Mouse (Mus musculus): ENCODE results near the gene Tenm3. TPM values are rescaled to one million over a fixed set of nuclear protein-coding genes. Genes with fewer than 3 reads are reported as not detected.

Gene Tenm3
- polyA plus RNA-seq, 1 experiment from 2014 or later, result 31.6 TPM

DNA sequence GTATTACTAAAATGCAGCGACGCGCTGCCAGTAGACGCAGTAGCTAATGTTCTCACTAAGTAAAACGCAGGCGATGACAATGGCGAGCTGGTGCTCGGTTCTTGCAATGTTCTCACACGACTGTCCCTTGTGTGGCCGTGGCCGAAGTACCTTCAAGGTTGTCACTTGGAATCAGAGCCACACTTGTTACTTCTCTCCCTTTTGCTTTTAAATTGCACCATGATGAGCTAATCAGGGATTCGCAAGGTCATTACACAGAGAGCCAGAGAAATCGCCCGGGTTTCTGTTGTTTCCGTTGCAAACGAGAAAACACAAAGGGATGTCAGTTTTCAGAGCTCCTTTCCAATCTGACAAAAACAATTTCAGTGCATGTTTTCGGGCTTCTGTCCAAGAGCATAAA, 301.6 kb downstream of the Tenm3 start:
- Histone ChIP-seq H3K27me3 (ENCODE audit: insufficient read depth, poor library complexity, severe bottlenecking) (no peaks in the 10 kb centered on the region), H3K4me1 (replicated peaks) (peaks cover 56% of the 10 kb centered on the region), H3K27ac (no peak overlapping the region), H3K4me3 (no peak overlapping the region), H3K36me3 (peaks cover 14% of the 10 kb centered on the region), H3K9me3 (no peaks in the 10 kb centered on the region)
- no peak for DNase-seq (ENCODE audit: low spot score)
- 86% methylated on average over 17 of the region's 17 CpGs for WGBS

DNA sequence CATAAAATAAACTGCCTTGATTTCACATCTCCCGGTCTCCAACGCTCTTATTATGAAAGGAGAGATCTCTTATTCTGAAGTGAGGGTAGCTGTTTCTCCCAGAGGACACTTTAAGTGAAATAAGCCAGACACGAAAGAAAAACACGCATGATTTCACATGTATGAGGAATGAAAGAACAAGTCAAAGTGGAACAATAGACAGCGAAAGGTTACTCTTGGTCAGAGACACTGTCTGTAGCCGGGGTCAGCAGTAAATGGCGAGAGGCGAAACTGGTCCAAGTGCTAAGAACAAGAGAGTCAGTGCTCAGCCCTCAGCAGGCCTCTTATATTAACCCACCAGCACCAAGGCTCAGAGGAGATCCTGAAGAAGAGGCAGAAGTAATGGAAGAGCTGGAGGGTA, 302.9 kb downstream of the Tenm3 start:
- DNase-seq (ENCODE audit: low spot score), result peak; percentile 44

DNA sequence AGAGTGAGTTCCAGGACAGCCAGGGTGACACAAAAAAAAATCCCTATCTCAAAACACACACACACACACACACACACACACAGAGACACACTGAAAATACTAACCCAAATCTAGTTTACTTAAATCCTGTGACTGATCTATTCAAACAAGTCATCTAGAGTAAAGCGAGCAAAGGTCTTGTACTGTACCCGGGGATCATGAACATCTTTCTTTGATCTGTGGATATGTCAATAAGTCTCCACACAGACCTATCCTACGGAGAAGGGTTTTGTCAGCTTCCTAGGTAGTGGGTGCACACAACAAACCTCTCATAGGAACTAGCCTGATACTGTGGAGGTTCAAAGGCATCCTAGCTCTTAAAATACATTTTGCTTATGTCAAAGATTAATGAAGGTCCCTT, 307.9 kb downstream of the Tenm3 start:
- Histone ChIP-seq H3K4me1 (replicated peaks) (peaks cover 27% of the 10 kb centered on the region), H3K27ac (no peak overlapping the region), H3K9me3 (no peaks in the 10 kb centered on the region), H3K4me3 (no peak overlapping the region), H3K27me3 (ENCODE audit: insufficient read depth, poor library complexity, severe bottlenecking) (no peaks in the 10 kb centered on the region), H3K36me3 (peaks cover 15% of the 10 kb centered on the region)
- no peak for DNase-seq (ENCODE audit: low spot score)
- WGBS, result 94% methylated on average over 3 of the region's 3 CpGs

More for the DNA sequence above, 302.9 kb downstream of the Tenm3 start:
- peaks cover 14% of the 10 kb centered on the region for H3K36me3 ChIP-seq
- no peaks in the 10 kb centered on the region for H3K9me3 ChIP-seq
- H3K27me3 ChIP-seq (ENCODE audit: insufficient read depth, poor library complexity, severe bottlenecking), result no peaks in the 10 kb centered on the region
- peaks cover 55% of the 10 kb centered on the region for H3K4me1 ChIP-seq (replicated peaks)
- no peak overlapping the region for H3K4me3 ChIP-seq
- H3K27ac ChIP-seq, result peak overlapping the region; percentile 45
- 34% methylated on average over 8 of the region's 8 CpGs for WGBS

DNA sequence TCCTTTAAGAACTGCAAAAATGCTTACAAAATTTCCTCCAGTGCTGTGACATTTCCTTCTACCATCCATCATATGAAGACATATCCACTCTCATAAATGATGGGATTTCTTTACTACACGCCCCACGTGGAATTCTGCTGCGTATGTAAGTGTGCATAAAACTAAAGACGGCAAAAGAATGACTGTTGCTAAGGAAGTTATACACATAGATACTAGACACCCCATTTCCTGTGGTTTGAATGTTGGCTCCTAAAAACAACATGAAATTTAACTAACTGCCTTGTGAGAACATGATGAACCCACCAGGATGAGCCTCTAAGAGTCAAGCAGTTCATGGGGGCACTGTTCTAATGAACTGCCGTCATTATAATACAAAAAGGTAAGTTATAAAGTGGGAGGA, 312.0 kb downstream of the Tenm3 start:
- Histone ChIP-seq H3K4me3 (no peak overlapping the region), H3K27me3 (ENCODE audit: insufficient read depth, poor library complexity, severe bottlenecking) (no peaks in the 10 kb centered on the region), H3K4me1 (replicated peaks) (no peaks in the 10 kb centered on the region), H3K36me3 (peaks cover 12% of the 10 kb centered on the region), H3K27ac (no peak overlapping the region), H3K9me3 (no peaks in the 10 kb centered on the region)
- WGBS, result 96% methylated on average over 5 of the region's 5 CpGs
- DNase-seq (ENCODE audit: low spot score), result no peak

DNA sequence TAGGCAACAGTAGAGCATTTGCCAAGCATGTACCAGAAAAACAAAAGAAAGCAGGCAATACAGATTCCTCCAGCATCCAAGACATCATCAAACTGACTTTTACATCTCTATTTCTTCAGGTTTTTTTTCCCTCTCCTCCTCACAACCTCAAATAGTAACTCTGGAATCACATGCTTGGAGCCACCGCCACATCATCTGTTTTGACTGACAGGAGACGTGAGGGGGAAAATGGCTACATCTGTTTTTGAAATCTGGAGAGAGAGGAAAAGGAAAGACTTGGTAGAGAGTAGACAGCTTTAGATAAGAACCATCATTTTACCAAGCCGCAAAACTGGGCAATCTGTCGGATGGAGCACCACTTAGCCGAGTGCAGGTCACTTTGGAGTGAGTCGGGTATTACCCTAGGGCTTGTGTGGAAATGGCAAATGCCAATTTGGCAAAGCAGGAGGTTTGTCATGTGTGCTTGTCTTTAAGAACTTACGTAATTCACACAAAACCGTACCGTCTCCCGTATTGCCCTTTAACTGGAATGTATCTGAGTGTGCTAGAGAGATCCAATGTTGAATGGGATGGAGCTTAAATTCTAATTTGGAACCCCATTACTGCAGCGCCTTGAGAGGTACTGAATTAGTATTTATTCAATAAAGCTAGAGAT, 312.7 kb downstream of the Tenm3 start:
- Histone ChIP-seq H3K36me3 (peaks cover 12% of the 10 kb centered on the region), H3K27ac (no peak overlapping the region), H3K27me3 (ENCODE audit: insufficient read depth, poor library complexity, severe bottlenecking) (no peaks in the 10 kb centered on the region), H3K4me3 (no peak overlapping the region), H3K9me3 (no peaks in the 10 kb centered on the region), H3K4me1 (replicated peaks) (no peaks in the 10 kb centered on the region)
- WGBS, result 95% methylated on average over 11 of the region's 11 CpGs
- DNase-seq (ENCODE audit: low spot score), result no peak

DNA sequence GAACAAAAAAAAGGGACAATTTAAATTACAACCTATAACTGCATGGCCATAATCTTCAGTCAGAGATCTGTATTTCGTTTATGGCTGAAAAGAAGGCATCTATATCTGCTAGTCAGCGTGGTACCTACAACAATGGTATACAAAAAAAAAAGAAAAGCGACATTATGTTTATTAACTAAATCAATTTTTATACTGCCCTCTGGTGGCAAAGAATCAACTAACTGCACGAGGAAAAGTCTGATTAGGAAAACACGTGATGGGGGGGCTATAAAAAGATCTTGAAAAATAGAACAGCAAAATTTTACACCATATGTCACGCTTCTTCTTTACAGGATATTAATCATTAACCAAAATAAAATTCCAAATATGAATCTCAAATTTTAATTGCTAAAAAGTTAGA, 316.3 kb downstream of the Tenm3 start:
- no peak overlapping the region for H3K4me3 ChIP-seq
- H3K36me3 ChIP-seq, result no peaks in the 10 kb centered on the region
- 45% methylated on average over 6 of the region's 6 CpGs for WGBS
- no peaks in the 10 kb centered on the region for H3K27me3 ChIP-seq (ENCODE audit: insufficient read depth, poor library complexity, severe bottlenecking)
- no peak for DNase-seq (ENCODE audit: low spot score)
- H3K9me3 ChIP-seq, result no peaks in the 10 kb centered on the region
- no peaks in the 10 kb centered on the region for H3K4me1 ChIP-seq (replicated peaks)
- H3K27ac ChIP-seq, result no peak overlapping the region

DNA sequence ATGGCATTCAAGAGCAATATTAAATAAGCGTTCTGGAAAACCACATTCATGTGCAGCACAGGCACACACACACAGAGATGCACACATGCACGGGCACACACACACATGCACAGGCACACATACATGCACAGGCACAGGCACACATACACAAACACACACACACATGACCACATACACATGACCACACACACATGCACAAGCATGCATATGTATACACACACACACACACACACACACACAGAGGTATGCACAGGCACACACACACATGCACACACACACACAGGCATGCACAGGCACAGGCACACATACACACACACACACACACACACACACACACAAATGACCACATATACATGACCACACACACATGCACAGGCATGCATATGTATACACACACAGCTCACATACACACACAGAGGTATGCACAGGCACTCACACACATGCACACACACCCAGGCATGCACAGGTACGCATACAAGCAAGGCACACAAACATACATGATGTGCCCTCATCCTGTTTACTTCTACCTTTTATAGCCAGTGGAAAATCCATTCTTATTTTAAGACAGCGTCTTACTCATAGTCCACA, 321.1 kb downstream of the Tenm3 start:
- Histone ChIP-seq H3K4me3 (no peak overlapping the region), H3K4me1 (replicated peaks) (no peaks in the 10 kb centered on the region), H3K27me3 (ENCODE audit: insufficient read depth, poor library complexity, severe bottlenecking) (no peaks in the 10 kb centered on the region), H3K27ac (no peak overlapping the region), H3K9me3 (no peaks in the 10 kb centered on the region), H3K36me3 (0 out of 2 replicates have a peak, but pooled peaks cover 5% of the 10 kb centered on the region)
- WGBS, result 97% methylated on average over 4 of the region's 4 CpGs
- no peak for DNase-seq (ENCODE audit: low spot score)

DNA sequence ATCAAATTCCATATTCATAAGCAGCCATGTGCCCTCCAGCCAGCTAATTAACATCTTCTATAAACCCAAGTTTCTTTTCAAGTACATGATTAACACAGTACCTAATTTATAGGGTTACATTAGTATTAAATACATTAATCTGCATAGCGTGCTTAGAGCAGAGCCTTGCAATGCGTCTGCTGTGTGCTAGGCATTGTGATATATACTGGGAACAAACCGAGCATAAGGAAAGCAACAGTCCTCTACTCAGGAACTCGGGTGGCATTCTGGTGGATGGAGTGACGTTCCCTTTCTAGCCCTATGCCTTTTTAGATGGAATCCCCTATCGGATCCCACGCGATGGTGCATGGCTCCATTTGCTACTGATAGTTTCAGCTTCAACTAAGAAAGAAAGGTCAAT, 321.7 kb downstream of the Tenm3 start:
- Histone ChIP-seq H3K9me3 (no peaks in the 10 kb centered on the region), H3K27ac (no peak overlapping the region), H3K27me3 (ENCODE audit: insufficient read depth, poor library complexity, severe bottlenecking) (no peaks in the 10 kb centered on the region), H3K4me3 (no peak overlapping the region), H3K4me1 (replicated peaks) (no peaks in the 10 kb centered on the region), H3K36me3 (0 out of 2 replicates have a peak, but pooled peaks cover 5% of the 10 kb centered on the region)
- 91% methylated on average over 8 of the region's 8 CpGs for WGBS
- no peak for DNase-seq (ENCODE audit: low spot score)

DNA sequence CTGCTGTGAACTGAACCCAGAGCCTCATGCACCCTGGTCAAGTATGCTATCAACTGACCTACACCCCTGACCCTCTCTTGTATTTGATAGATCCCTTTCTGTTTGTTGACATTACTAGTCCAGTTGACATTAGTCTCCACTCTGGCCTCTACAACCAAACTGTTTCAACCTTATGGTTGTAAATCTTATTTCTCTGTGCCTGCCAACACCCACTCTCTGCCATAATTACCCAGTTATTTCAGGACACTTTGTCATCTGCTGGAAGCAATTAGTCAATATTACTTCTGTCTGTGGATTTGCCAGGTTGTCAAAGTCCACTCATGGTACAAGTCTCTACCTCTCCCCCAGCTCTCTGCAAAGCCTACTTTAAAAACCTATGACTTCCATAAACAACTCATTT, 326.3 kb downstream of the Tenm3 start:
- Histone ChIP-seq H3K4me3 (no peak overlapping the region), H3K36me3 (peaks cover 24% of the 10 kb centered on the region), H3K27me3 (ENCODE audit: insufficient read depth, poor library complexity, severe bottlenecking) (no peaks in the 10 kb centered on the region), H3K9me3 (no peaks in the 10 kb centered on the region), H3K27ac (no peak overlapping the region), H3K4me1 (replicated peaks) (no peaks in the 10 kb centered on the region)
- no peak for DNase-seq (ENCODE audit: low spot score)

DNA sequence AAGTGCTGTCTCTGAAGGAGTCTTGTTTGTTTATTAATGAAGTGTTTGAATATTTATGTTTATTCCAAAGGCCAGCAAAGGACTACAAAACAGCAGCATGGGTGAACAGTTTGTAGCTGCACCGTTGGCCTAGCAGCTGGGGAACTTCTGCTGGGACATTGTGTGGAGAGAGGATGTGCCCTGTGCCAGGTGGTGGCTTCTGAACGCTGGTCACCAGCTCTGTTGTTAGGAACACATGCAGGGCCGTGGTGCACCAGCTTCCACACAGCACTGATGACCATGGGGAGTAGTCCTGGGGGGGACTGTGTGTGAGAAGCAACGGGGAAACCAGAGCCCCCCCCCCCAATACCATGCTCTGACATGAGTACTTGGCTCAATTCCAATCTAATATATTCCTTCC, 329.5 kb downstream of the Tenm3 start:
- H3K27me3 ChIP-seq (ENCODE audit: insufficient read depth, poor library complexity, severe bottlenecking), result no peaks in the 10 kb centered on the region
- H3K4me1 ChIP-seq (replicated peaks), result peaks cover 4% of the 10 kb centered on the region
- 92% methylated on average over 4 of the region's 4 CpGs for WGBS
- H3K36me3 ChIP-seq, result peaks cover 34% of the 10 kb centered on the region
- no peak overlapping the region for H3K4me3 ChIP-seq
- H3K9me3 ChIP-seq, result no peaks in the 10 kb centered on the region
- no peak for DNase-seq (ENCODE audit: low spot score)
- no peak overlapping the region for H3K27ac ChIP-seq

DNA sequence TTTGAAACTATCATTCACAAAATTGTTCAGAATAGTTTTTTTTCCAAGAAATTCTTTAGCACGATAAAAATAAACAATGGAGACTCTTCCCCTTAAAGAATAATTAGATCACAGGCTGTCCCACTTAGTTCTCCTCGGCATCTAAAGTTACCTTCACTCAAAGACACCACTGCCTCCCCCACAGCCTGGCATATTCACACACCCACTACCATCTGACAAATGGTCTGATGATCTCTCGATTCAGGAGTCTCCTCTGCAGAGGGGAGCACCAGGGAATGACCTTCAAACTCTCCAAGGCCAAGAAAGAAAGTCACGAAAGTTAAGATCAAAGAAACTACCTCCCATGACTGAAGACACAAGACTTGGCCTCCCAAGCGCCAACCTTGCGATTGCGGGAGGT, 329.9 kb downstream of the Tenm3 start:
- no peaks in the 10 kb centered on the region for H3K9me3 ChIP-seq
- H3K4me1 ChIP-seq (replicated peaks), result peaks cover 8% of the 10 kb centered on the region
- H3K36me3 ChIP-seq, result peaks cover 34% of the 10 kb centered on the region
- no peak for DNase-seq (ENCODE audit: low spot score)
- no peaks in the 10 kb centered on the region for H3K27me3 ChIP-seq (ENCODE audit: insufficient read depth, poor library complexity, severe bottlenecking)
- H3K27ac ChIP-seq, result no peak overlapping the region
- WGBS, result 87% methylated on average over 7 of the region's 7 CpGs
- H3K4me3 ChIP-seq, result no peak overlapping the region

DNA sequence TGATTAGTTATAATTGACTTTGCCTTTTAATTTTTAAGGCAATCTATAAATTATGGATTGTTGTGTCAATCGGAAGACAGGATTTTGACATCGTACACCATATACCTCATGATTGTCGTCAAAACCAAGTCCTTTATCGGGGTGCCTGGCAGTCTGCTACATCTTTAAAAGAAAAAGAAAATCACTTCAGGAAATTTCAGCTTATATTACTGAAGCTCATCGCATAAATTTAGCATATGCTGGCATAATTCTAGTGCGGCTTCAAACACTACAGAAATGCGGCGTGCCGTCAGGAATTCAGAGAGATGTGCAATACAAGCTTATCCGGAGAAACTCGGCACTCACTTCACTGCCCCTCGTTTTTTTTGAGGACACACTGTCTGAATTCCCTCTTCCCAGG, 332.2 kb downstream of the Tenm3 start:
- no peak for DNase-seq (ENCODE audit: low spot score)
- Histone ChIP-seq H3K4me3 (no peak overlapping the region), H3K36me3 (peaks cover 34% of the 10 kb centered on the region), H3K9me3 (no peaks in the 10 kb centered on the region), H3K27me3 (ENCODE audit: insufficient read depth, poor library complexity, severe bottlenecking) (no peaks in the 10 kb centered on the region), H3K4me1 (replicated peaks) (peaks cover 19% of the 10 kb centered on the region), H3K27ac (no peak overlapping the region)
- WGBS, result 92% methylated on average over 12 of the region's 12 CpGs

DNA sequence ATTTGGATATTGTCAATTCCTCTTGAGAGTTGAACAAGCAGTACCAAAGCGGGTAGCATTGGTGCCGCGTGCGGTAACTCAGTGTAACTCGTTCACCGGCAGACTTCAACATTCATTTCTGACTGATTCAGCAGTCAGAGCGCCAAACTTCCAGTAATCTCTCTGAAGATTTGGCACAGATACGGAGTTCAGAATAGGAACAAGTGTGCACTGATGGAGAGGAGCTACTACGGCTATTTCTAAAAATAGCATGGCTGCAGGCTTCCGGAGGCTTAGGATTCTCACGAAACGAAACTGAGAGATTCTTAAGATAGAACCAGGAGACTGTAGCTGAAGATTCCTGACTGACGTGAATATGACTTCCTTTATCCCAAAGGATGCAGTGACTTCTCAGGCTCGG, 332.6 kb downstream of the Tenm3 start:
- peaks cover 34% of the 10 kb centered on the region for H3K36me3 ChIP-seq
- peaks cover 19% of the 10 kb centered on the region for H3K4me1 ChIP-seq (replicated peaks)
- WGBS, result 95% methylated on average over 14 of the region's 14 CpGs
- no peak overlapping the region for H3K27ac ChIP-seq
- no peak for DNase-seq (ENCODE audit: low spot score)
- no peak overlapping the region for H3K4me3 ChIP-seq
- no peaks in the 10 kb centered on the region for H3K27me3 ChIP-seq (ENCODE audit: insufficient read depth, poor library complexity, severe bottlenecking)
- H3K9me3 ChIP-seq, result no peaks in the 10 kb centered on the region

All from hindbrain, embryonic 10.5 days (tissue).